In genomic region chr16:17835481-17835880, GRCm38 (mm10) we compare ENCODE assay signal across 20 mouse cellular contexts. TPM values are rescaled to one million over a fixed set of nuclear protein-coding genes. Genes with fewer than 3 reads are reported as not detected.
A peak's percentile ranks its signal among the peaks of the same experiment; 100 is the strongest.
DNase-seq lines count a peak whose midpoint lies in the region; ATAC-seq lines count a peak whose summit lies in the region.
"Had no signal": no experiment of that assay in that cellular context is flagged by ENCODE, and none has a peak within 500 bp of the region (broad histone marks: within the 10 kb centered on the region; RNA-seq: fewer than 3 reads in every experiment).

No protein-coding gene starts in this region.

- H3K4me1 ChIP-seq in embryonic facial prominence, embryonic 12.5 days, result peaks cover 12% of the 10 kb centered on the region
- peaks cover 23% of the 10 kb centered on the region for H3K4me1 ChIP-seq in embryonic facial prominence, embryonic 10.5 days
- H3K4me1 ChIP-seq in kidney, embryonic 14.5 days (ENCODE audit: control insufficient read depth, insufficient read depth, low read length), result no peaks in the 10 kb centered on the region
- H3K4me1 ChIP-seq in forebrain, embryonic 10.5 days, result peaks cover 33% of the 10 kb centered on the region

- no peaks in the 10 kb centered on the region for H3K9me3 ChIP-seq in embryonic facial prominence, embryonic 12.5 days
- H3K9me3 ChIP-seq in embryonic facial prominence, embryonic 10.5 days, result no peaks in the 10 kb centered on the region
- no peaks in the 10 kb centered on the region for H3K9me3 ChIP-seq in kidney, embryonic 14.5 days (ENCODE audit: control insufficient read depth, low read length)
- no peaks in the 10 kb centered on the region for H3K9me3 ChIP-seq in forebrain, embryonic 10.5 days
- H3K9me3 ChIP-seq: forebrain, embryonic 12.5 days; heart, embryonic 12.5 days had no signal

- no peak for DNase-seq in embryonic facial prominence, embryonic 10.5 days (ENCODE audit: low spot score)
- DNase-seq in kidney, postnatal 10 days, result peak; percentile 33
- DNase-seq in right cerebral cortex, postnatal 10 days (ENCODE audit: low spot score in 2 of 2), result peak; percentile 44 to 67
- DNase-seq in right cerebral cortex, postnatal 14 days, result no peak
- no peak for DNase-seq in forebrain, embryonic 10.5 days (ENCODE audit: extremely low spot score, low spot score)
- DNase-seq: adrenal gland, postnatal 10 days; embryo, embryonic 11 days; gastrocnemius, adult 2 months; heart, postnatal 14 days; liver; spleen, adult 18-20 months; thymus, adult 18-20 months; thymus, postnatal 4 days had no signal

- H3K27ac ChIP-seq in embryonic facial prominence, embryonic 12.5 days, result no peak overlapping the region
- H3K27ac ChIP-seq in embryonic facial prominence, embryonic 10.5 days (replicated peaks), result no peak overlapping the region
- H3K27ac ChIP-seq in kidney, embryonic 14.5 days (ENCODE audit: low read depth, low read length), result no peak overlapping the region
- H3K27ac ChIP-seq in forebrain, embryonic 10.5 days, result no peak overlapping the region
- H3K27ac ChIP-seq: forebrain, embryonic 12.5 days; gastrocnemius, adult 2 months had no signal

- no peak overlapping the region for H3K9ac ChIP-seq in embryonic facial prominence, embryonic 12.5 days
- no peak overlapping the region for H3K9ac ChIP-seq in kidney, embryonic 14.5 days (ENCODE audit: low read depth, low read length)
- H3K9ac ChIP-seq: forebrain, embryonic 12.5 days; heart, embryonic 12.5 days had no signal

- H3K4me2 ChIP-seq in embryonic facial prominence, embryonic 12.5 days (replicated peaks), result no peak overlapping the region
- no peak overlapping the region for H3K4me2 ChIP-seq in kidney, embryonic 14.5 days (replicated peaks; ENCODE audit: low read depth, low read length)
- H3K4me2 ChIP-seq: forebrain, embryonic 12.5 days; heart, embryonic 12.5 days had no signal

- no peak overlapping the region for H3K4me3 ChIP-seq in embryonic facial prominence, embryonic 12.5 days
- no peak overlapping the region for H3K4me3 ChIP-seq in embryonic facial prominence, embryonic 10.5 days
- H3K4me3 ChIP-seq in kidney, embryonic 14.5 days (ENCODE audit: low read length), result no peak overlapping the region
- H3K4me3 ChIP-seq in forebrain, embryonic 10.5 days, result no peak overlapping the region
- H3K4me3 ChIP-seq: forebrain, embryonic 12.5 days; gastrocnemius, adult 2 months; heart, embryonic 12.5 days had no signal

- H3K36me3 ChIP-seq in embryonic facial prominence, embryonic 12.5 days, result peaks cover 3% of the 10 kb centered on the region; the same call in 1 of the 2 replicates
- peaks cover 16% of the 10 kb centered on the region for H3K36me3 ChIP-seq in embryonic facial prominence, embryonic 10.5 days (replicated peaks)
- no peaks in the 10 kb centered on the region for H3K36me3 ChIP-seq in kidney, embryonic 14.5 days (ENCODE audit: control insufficient read depth, insufficient read depth, low read length)
- H3K36me3 ChIP-seq in forebrain, embryonic 10.5 days (replicated peaks), result peaks cover 13% of the 10 kb centered on the region

- 49% methylated on average over 13 of the region's 13 CpGs for WGBS in embryonic facial prominence, embryonic 12.5 days
- WGBS in embryonic facial prominence, embryonic 10.5 days, result 45% methylated on average over 13 of the region's 13 CpGs
- 53% methylated on average over 13 of the region's 13 CpGs for WGBS in kidney, embryonic 14.5 days
- 57% methylated on average over 13 of the region's 13 CpGs for WGBS in forebrain, embryonic 10.5 days

- peaks cover 71% of the 10 kb centered on the region for H3K27me3 ChIP-seq in embryonic facial prominence, embryonic 12.5 days
- peaks cover 78% of the 10 kb centered on the region for H3K27me3 ChIP-seq in embryonic facial prominence, embryonic 10.5 days (replicated peaks; ENCODE audit: low read depth, poor library complexity, severe bottlenecking)
- peaks cover 63% of the 10 kb centered on the region for H3K27me3 ChIP-seq in kidney, embryonic 14.5 days (ENCODE audit: control insufficient read depth, insufficient read depth, low read length)
- peaks cover 80% of the 10 kb centered on the region for H3K27me3 ChIP-seq in forebrain, embryonic 10.5 days (ENCODE audit: poor library complexity, severe bottlenecking)

- peak; percentile 18; the same call in 1 of the 2 replicates for ATAC-seq in embryonic facial prominence, embryonic 12.5 days (ENCODE audit: insufficient number of reproducible peaks, insufficient read depth, low FRiP score, low TSS enrichment)
- no peak for ATAC-seq in kidney, embryonic 14.5 days (ENCODE audit: low FRiP score, low TSS enrichment)
- ATAC-seq: inflammation-experienced regulatory T-cells, adult 6 months; lung, postnatal 0 days had no signal

RNA-seq across cellular contexts. Expression of gene B830017H08Rik, which starts 2.6 kb away (rescaled TPM):
- 0.47 and 0.70 TPM in 2 replicates for polyA plus RNA-seq in embryonic facial prominence, embryonic 12.5 days (2016; fragmentation: Nextera tagmentation; extraction: Ambion mirVana)
- polyA plus RNA-seq in embryonic facial prominence, embryonic 10.5 days (2016; fragmentation: Nextera tagmentation; extraction: Ambion mirVana), result not detected in 2 replicates
- polyA plus RNA-seq in kidney, embryonic 14.5 days (2014; fragmentation: Nextera tagmentation; extraction: Ambion mirVana), result not detected in 2 replicates
- polyA plus RNA-seq in forebrain, embryonic 10.5 days (2016; fragmentation: Nextera tagmentation; extraction: Ambion mirVana), result not detected in 2 replicates
- polyA plus RNA-seq: forebrain, embryonic 12.5 days; heart, embryonic 12.5 days; inflammation-experienced regulatory T-cells, adult 6 months; liver, embryonic 16.5 days; lung, postnatal 0 days had no signal

RNA-seq across cellular contexts. Expression of gene Car15, which starts 2.7 kb away (rescaled TPM):
- 2.6 and 3.3 TPM in 2 replicates for polyA plus RNA-seq in embryonic facial prominence, embryonic 12.5 days (2016; fragmentation: Nextera tagmentation; extraction: Ambion mirVana)
- 2.5 and 4.1 TPM in 2 replicates for polyA plus RNA-seq in embryonic facial prominence, embryonic 10.5 days (2016; fragmentation: Nextera tagmentation; extraction: Ambion mirVana)
- 2.7 and 2.9 TPM in 2 replicates for polyA plus RNA-seq in kidney, embryonic 14.5 days (2014; fragmentation: Nextera tagmentation; extraction: Ambion mirVana)
- 2.7 and 3.6 TPM in 2 replicates for polyA plus RNA-seq in forebrain, embryonic 10.5 days (2016; fragmentation: Nextera tagmentation; extraction: Ambion mirVana)

RNA-seq across cellular contexts. Expression of gene Scarf2, which starts 38.4 kb away (rescaled TPM):
- 47.6 and 49.8 TPM in 2 replicates for polyA plus RNA-seq in embryonic facial prominence, embryonic 12.5 days (2016; fragmentation: Nextera tagmentation; extraction: Ambion mirVana)
- 9.3 and 10.5 TPM in 2 replicates for polyA plus RNA-seq in embryonic facial prominence, embryonic 10.5 days (2016; fragmentation: Nextera tagmentation; extraction: Ambion mirVana)
- 17.2 and 19.6 TPM in 2 replicates for polyA plus RNA-seq in kidney, embryonic 14.5 days (2014; fragmentation: Nextera tagmentation; extraction: Ambion mirVana)
- 4.0 and 4.1 TPM in 2 replicates for polyA plus RNA-seq in forebrain, embryonic 10.5 days (2016; fragmentation: Nextera tagmentation; extraction: Ambion mirVana)
- polyA plus RNA-seq: inflammation-experienced regulatory T-cells, adult 6 months had no signal

RNA-seq across cellular contexts. Expression of gene Gm20518, which starts 56.0 kb away (rescaled TPM):
- polyA plus RNA-seq in embryonic facial prominence, embryonic 12.5 days (2016; fragmentation: Nextera tagmentation; extraction: Ambion mirVana), result 0.19 and 0.45 TPM in 2 replicates
- 0.35 and 0.42 TPM in 2 replicates for polyA plus RNA-seq in embryonic facial prominence, embryonic 10.5 days (2016; fragmentation: Nextera tagmentation; extraction: Ambion mirVana)
- polyA plus RNA-seq in kidney, embryonic 14.5 days (2014; fragmentation: Nextera tagmentation; extraction: Ambion mirVana), result 0.23 and 0.31 TPM in 2 replicates
- polyA plus RNA-seq in forebrain, embryonic 10.5 days (2016; fragmentation: Nextera tagmentation; extraction: Ambion mirVana), result 0.23 and 0.29 TPM in 2 replicates

RNA-seq across cellular contexts. Expression of gene Tssk1, which starts 58.5 kb away (rescaled TPM):
- polyA plus RNA-seq in embryonic facial prominence, embryonic 12.5 days (2016; fragmentation: Nextera tagmentation; extraction: Ambion mirVana), result 0.06 TPM in 1 of 2 replicates, not detected in the other
- polyA plus RNA-seq in embryonic facial prominence, embryonic 10.5 days (2016; fragmentation: Nextera tagmentation; extraction: Ambion mirVana), result 0.04 TPM in 1 of 2 replicates, not detected in the other
- not detected in 2 replicates for polyA plus RNA-seq in kidney, embryonic 14.5 days (2014; fragmentation: Nextera tagmentation; extraction: Ambion mirVana)
- not detected in 2 replicates for polyA plus RNA-seq in forebrain, embryonic 10.5 days (2016; fragmentation: Nextera tagmentation; extraction: Ambion mirVana)
- polyA plus RNA-seq: forebrain, embryonic 12.5 days; liver, embryonic 16.5 days; lung, postnatal 0 days had no signal

Comparison
In these comparisons a context has a peak if more than half of its experiments do, and no peak if none do; other contexts are left out.
1. DNase-seq: peak in kidney, postnatal 10 days (single experiment) and right cerebral cortex, postnatal 10 days (2 of 2); none in embryonic facial prominence, embryonic 10.5 days (single experiment), right cerebral cortex, postnatal 14 days (single experiment) and forebrain, embryonic 10.5 days (single experiment).